Mouse (Mus musculus) cerebral cortex, adult 2 months (tissue): ENCODE measurements around the gene Wfdc13.

Source experiments
- WGBS: fragments of 180-500 bp; shearing (Covaris S2); methylation state at CpG from one replicate; pipeline ENCODE4 v1.1.7; 2018; 5-methylcytosine and 5-hydroxymethylcytosine counted together

Gene Wfdc13

GRCm38 (mm10) chr2:164716194-164716786 is 31.4 kb downstream of the Wfdc13 start:
- 92% methylated on average over 23 of the region's 23 CpGs for WGBS

- WGBS = 70% methylated on average over 4 of the region's 4 CpGs
These were observed 38.4 kb downstream of the Wfdc13 start for GRCm38 (mm10) chr2:164723276-164723675.

- 25% methylated on average over 6 of the region's 6 CpGs for WGBS
These were observed 41.1 kb downstream of the Wfdc13 start for GRCm38 (mm10) chr2:164725895-164726619.

GRCm38 (mm10) chr2:164731719-164732118 is 46.8 kb downstream of the Wfdc13 start:
- WGBS = 89% methylated on average over 5 of the region's 5 CpGs

- WGBS = 90% methylated on average over 2 of the region's 2 CpGs
These were observed 48.4 kb downstream of the Wfdc13 start for GRCm38 (mm10) chr2:164733259-164733658.

- 86% methylated on average over 5 of the region's 5 CpGs for WGBS
These were observed 49.9 kb downstream of the Wfdc13 start for GRCm38 (mm10) chr2:164734839-164735238.

- 66% methylated on average over 5 of the region's 5 CpGs for WGBS
These were observed 50.5 kb downstream of the Wfdc13 start for GRCm38 (mm10) chr2:164735446-164735845.
